Mouse (Mus musculus): Measurements from ENCODE around the gene Lpp.

GRCm38 (mm10) chr16:24427606-24428005, 34.3 kb downstream of the Lpp start:
- TF ChIP-seq CTCF (IDR thresholded peaks at IDR 0.05; ENCODE audit: borderline replicate concordance, insufficient read depth, low read length) (no peak), POLR2A (IDR thresholded peaks at IDR 0.05; ENCODE audit: low read depth, low read length) (no peak)
